9 mouse cellular contexts compared by ENCODE assay signal in genomic region chr13:6473401-6474190, GRCm38 (mm10).
A peak's percentile ranks its signal among the peaks of the same experiment; 100 is the strongest.
DNase-seq lines count a peak whose midpoint lies in the region; ATAC-seq lines count a peak whose summit lies in the region.
"Had no signal": no experiment of that assay in that cellular context is flagged by ENCODE, and none has a peak within 500 bp of the region (broad histone marks: within the 10 kb centered on the region; RNA-seq: fewer than 3 reads in every experiment).

No protein-coding gene starts in this region.

- no peaks in the 10 kb centered on the region for H3K27me3 ChIP-seq in heart, embryonic 13.5 days (replicated peaks)
- no peaks in the 10 kb centered on the region for H3K27me3 ChIP-seq in forebrain, embryonic 14.5 days (replicated peaks; ENCODE audit: control insufficient read depth, insufficient read depth, low read length)
- H3K27me3 ChIP-seq in midbrain, embryonic 12.5 days: no peaks in the 10 kb centered on the region
- H3K27me3 ChIP-seq: limb, embryonic 12.5 days had no signal

- no peaks in the 10 kb centered on the region for H3K9me3 ChIP-seq in heart, embryonic 13.5 days
- H3K9me3 ChIP-seq in forebrain, embryonic 14.5 days (replicated peaks; ENCODE audit: control insufficient read depth, low read length): no peaks in the 10 kb centered on the region
- no peaks in the 10 kb centered on the region for H3K9me3 ChIP-seq in midbrain, embryonic 12.5 days
- H3K9me3 ChIP-seq: limb, embryonic 12.5 days had no signal

- H3K27ac ChIP-seq in heart, embryonic 13.5 days (replicated peaks): peak overlapping the region; percentile 64
- H3K27ac ChIP-seq in forebrain, embryonic 14.5 days (ENCODE audit: low read depth, low read length): peak overlapping the region; percentile 59; the same call in 1 of the 2 replicates
- peak overlapping the region; percentile 74 for H3K27ac ChIP-seq in midbrain, embryonic 12.5 days (replicated peaks)
- H3K27ac ChIP-seq: limb, embryonic 12.5 days had no signal

- H3K36me3 ChIP-seq in heart, embryonic 13.5 days: no peaks in the 10 kb centered on the region
- H3K36me3 ChIP-seq in forebrain, embryonic 14.5 days (ENCODE audit: control insufficient read depth, insufficient read depth, low read length): no peaks in the 10 kb centered on the region
- H3K36me3 ChIP-seq in midbrain, embryonic 12.5 days: no peaks in the 10 kb centered on the region
- H3K36me3 ChIP-seq: limb, embryonic 12.5 days had no signal

- no peak overlapping the region for H3K9ac ChIP-seq in heart, embryonic 13.5 days
- H3K9ac ChIP-seq in forebrain, embryonic 14.5 days (ENCODE audit: low read length): no peak overlapping the region
- no peak overlapping the region for H3K9ac ChIP-seq in midbrain, embryonic 12.5 days (replicated peaks)
- H3K9ac ChIP-seq: limb, embryonic 12.5 days had no signal

- DNase-seq in heart, adult 11 months: no peak
- DNase-seq in NIH3T3 (ENCODE audit: low read depth): peak; percentile 67
- peak; percentile 83 for DNase-seq in forebrain, embryonic 14.5 days (ENCODE audit: low spot score)
- DNase-seq in spleen, adult 18-20 months: no peak
- no peak for DNase-seq in layer of hippocampus, adult 11-12 months (ENCODE audit: low spot score)

- ATAC-seq in heart, embryonic 13.5 days (ENCODE audit: extremely low read depth, insufficient number of reproducible peaks, low FRiP score, low TSS enrichment): no peak
- ATAC-seq in forebrain, embryonic 14.5 days: peak; percentile 68
- ATAC-seq in midbrain, embryonic 12.5 days (ENCODE audit: low FRiP score, low read depth): peak; percentile 86
- ATAC-seq in megakaryocyte-erythroid progenitor cell, adult 5-6 weeks (replicated peaks; ENCODE audit: low FRiP score, low TSS enrichment, poor library complexity, severe bottlenecking): no peak

- H3K4me3 ChIP-seq in heart, embryonic 13.5 days: no peak overlapping the region
- H3K4me3 ChIP-seq in forebrain, embryonic 14.5 days (ENCODE audit: low read depth, low read length): no peak overlapping the region
- no peak overlapping the region for H3K4me3 ChIP-seq in midbrain, embryonic 12.5 days
- H3K4me3 ChIP-seq: limb, embryonic 12.5 days had no signal

- 53% methylated on average over 12 of the region's 12 CpGs for WGBS in heart, embryonic 13.5 days
- WGBS in forebrain, embryonic 14.5 days: 38% methylated on average over 12 of the region's 12 CpGs
- WGBS in midbrain, embryonic 12.5 days: 44% methylated on average over 12 of the region's 12 CpGs

- H3K4me1 ChIP-seq in heart, embryonic 13.5 days: peaks cover 27% of the 10 kb centered on the region
- H3K4me1 ChIP-seq in forebrain, embryonic 14.5 days (ENCODE audit: control insufficient read depth, insufficient read depth, low read length): peaks cover 29% of the 10 kb centered on the region
- H3K4me1 ChIP-seq in midbrain, embryonic 12.5 days: peaks cover 17% of the 10 kb centered on the region
- H3K4me1 ChIP-seq: limb, embryonic 12.5 days had no signal

- peak overlapping the region; percentile 1; the same call in 1 of the 2 replicates for H3K4me2 ChIP-seq in heart, embryonic 13.5 days
- no peak overlapping the region; the same call in 1 of the 2 replicates for H3K4me2 ChIP-seq in forebrain, embryonic 14.5 days (ENCODE audit: low read length)
- H3K4me2 ChIP-seq in midbrain, embryonic 12.5 days (replicated peaks): peak overlapping the region; percentile 18
- H3K4me2 ChIP-seq: limb, embryonic 12.5 days had no signal

Comparison
In these comparisons a context has a peak if more than half of its experiments do, and no peak if none do; other contexts are left out.
1. ATAC-seq: peak in forebrain, embryonic 14.5 days (single experiment) and midbrain, embryonic 12.5 days (single experiment); none in heart, embryonic 13.5 days (single experiment) and megakaryocyte-erythroid progenitor cell, adult 5-6 weeks (single experiment).
2. DNase-seq: peak in NIH3T3 (single experiment) and forebrain, embryonic 14.5 days (single experiment); none in heart, adult 11 months (single experiment), spleen, adult 18-20 months (0 of 2) and layer of hippocampus, adult 11-12 months (single experiment).
3. Peak in every context shown above with its lines, with median percentiles within 50 percentile points of each other: H3K27ac ChIP-seq.